Mouse (Mus musculus) liver, adult 2 months (tissue): ENCODE results near the gene Srms. TPM values are rescaled to one million over a fixed set of nuclear protein-coding genes. Genes with fewer than 3 reads are reported as not detected.

ENCODE experiments used
- DNase-seq: peaks from one replicate; pipeline ENCODE4 v3.0.0-alpha.2; 2011; ENCODE audit warnings: low read depth, low spot score; ENCODE audit errors: extremely low read depth
- H3K27ac ChIP-seq: fragments of 200-500 bp; replicated peaks from 2 replicates; pipeline ENCODE4 v1.5.1; 2012; ENCODE audit warnings: low read depth, mild to moderate bottlenecking, control low read depth, inconsistent platforms, low read length; ENCODE audit not compliant: insufficient read depth
- H3K27me3 ChIP-seq: fragments of 200-500 bp; 2 replicates; pipeline ENCODE4 v1.6.1; 2012; ENCODE audit warnings: mild to moderate bottlenecking, moderate library complexity, low read length, inconsistent platforms; ENCODE audit not compliant: control insufficient read depth, insufficient read depth
- H3K36me3 ChIP-seq: fragments of 200-500 bp; 2 replicates; pipeline ENCODE4 v1.6.1; 2012; ENCODE audit warnings: low read length, inconsistent platforms; ENCODE audit not compliant: control insufficient read depth, insufficient read depth
- H3K4me1 ChIP-seq: fragments of 200-500 bp; 2 replicates; pipeline ENCODE4 v1.6.1; 2011; ENCODE audit warnings: low read length; ENCODE audit not compliant: control insufficient read depth, insufficient read depth
- H3K4me3 ChIP-seq: fragments of 200-500 bp; 2 replicates; pipeline ENCODE4 v1.5.1; 2011; ENCODE audit warnings: low read depth, mild to moderate bottlenecking, control low read depth, low read length, moderate library complexity; ENCODE audit not compliant: insufficient read depth
- H3K79me2 ChIP-seq: fragments of 200-500 bp; 2 replicates; pipeline ENCODE4 v1.6.1; 2012; ENCODE audit warnings: inconsistent platforms, mild to moderate bottlenecking, low read length, moderate library complexity; ENCODE audit not compliant: control insufficient read depth, insufficient read depth
- H3K9ac ChIP-seq: fragments of 200-500 bp; 2 replicates; pipeline ENCODE4 v1.6.1; 2012; ENCODE audit warnings: low read depth, mild to moderate bottlenecking, control low read depth, inconsistent platforms, low read length
- CTCF ChIP-seq: fragments of 200-500 bp; IDR thresholded peaks from 2 replicates; pipeline ENCODE4 v1.5.1; 2011; ENCODE audit warnings: low read depth, low read length, control low read depth
- POLR2A ChIP-seq: fragments of 200-500 bp; IDR thresholded peaks from 2 replicates; pipeline ENCODE4 v1.6.1; 2011; ENCODE audit warnings: low read length, control low read depth; ENCODE audit not compliant: insufficient read depth; ENCODE audit errors: extremely low read depth
- WGBS: fragments of 180-500 bp; shearing (Covaris S2); methylation state at CpG from one replicate; pipeline ENCODE4 v1.1.7; 2018; 5-methylcytosine and 5-hydroxymethylcytosine counted together
- polyA plus RNA-seq: library from polyadenylated mRNA; depleted of rRNA; stranded (reverse); fragments of >200 nt; gene quantifications from 2 replicates; pipeline ENCODE4 v1.2.3, GENCODE M21; 2012
- total RNA-seq: library from RNA; depleted of rRNA; stranded (reverse); fragments of >200 nt; gene quantifications from 2 replicates; pipeline ENCODE4 v1.2.3, GENCODE M21; 2014

Gene Srms
- total and polyA plus RNA-seq, 2 experiments, result 0.28 to 1.7 TPM

DNA sequence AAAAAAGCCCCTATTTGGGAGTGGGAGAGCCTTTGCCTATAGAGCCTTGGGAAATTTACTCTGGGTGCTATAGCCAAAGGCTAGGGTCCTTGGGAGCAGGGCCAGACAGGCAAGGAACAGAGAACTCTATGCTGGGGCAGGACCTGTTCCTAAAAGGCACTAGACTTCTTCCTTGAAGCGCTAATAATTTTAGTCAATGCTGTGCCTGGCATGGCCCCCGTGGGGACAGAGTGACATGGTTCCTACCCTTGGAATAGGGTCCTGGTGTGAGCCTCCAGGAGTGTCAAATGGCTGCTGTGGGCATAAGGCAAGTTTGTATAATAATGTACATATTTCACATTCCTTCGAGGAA lies 29.3 kb upstream of the Srms start:
- Histone ChIP-seq H3K4me1 (peaks cover 36% of the 10 kb centered on the region), H3K36me3 (peaks cover 11% of the 10 kb centered on the region), H3K27ac (peak overlapping the region; percentile 65), H3K79me2 (peaks cover 35% of the 10 kb centered on the region), H3K9ac (peak overlapping the region; percentile 60; the same call in 1 of the 2 replicates), H3K4me3 (no peak overlapping the region), H3K27me3 (no peaks in the 10 kb centered on the region)
- TF ChIP-seq POLR2A (no peak), CTCF (no peak)
- DNase-seq, result no peak
- 55% methylated on average over 3 of the region's 3 CpGs for WGBS

DNA sequence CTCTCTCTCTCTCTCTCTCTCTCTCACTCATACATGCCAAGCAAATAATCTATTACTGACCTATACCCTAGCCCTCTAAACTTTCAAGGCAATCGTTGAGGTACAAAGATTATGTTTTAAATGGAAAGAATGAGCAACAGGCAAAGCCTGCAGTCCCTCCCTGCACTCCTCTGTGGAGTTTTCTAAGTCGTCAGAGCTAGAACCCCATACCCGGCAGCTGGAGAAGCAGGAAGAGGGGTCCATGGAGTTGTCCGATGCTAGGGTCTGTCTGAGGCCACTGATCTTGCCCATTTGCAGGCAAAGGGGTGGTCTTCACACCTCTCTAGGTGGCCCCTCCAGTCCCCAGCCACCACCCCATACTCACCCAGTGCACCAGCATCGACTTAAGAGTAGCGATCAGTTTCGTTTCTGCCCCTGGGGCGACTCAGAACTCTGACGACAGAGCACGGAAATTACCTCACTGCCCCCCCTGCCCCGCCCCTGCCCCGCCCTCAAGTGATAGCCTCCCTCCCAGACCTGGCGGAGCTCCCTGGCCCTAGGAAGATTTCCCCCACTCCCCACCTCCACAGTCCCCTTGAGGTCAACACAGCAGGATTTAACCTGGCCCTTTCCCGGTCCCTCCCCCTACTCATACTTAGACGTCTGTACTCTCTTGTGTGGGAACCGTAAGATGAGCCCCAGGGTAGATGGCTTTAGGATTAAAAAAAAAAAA lies 28.8 kb upstream of the Srms start, which contains the start of gene Helz2:
Gene Helz2, minus strand, starts transcription at position 426 of the 712 bp plus-strand sequence.
- WGBS, result under 1% methylated on average over 16 of the region's 16 CpGs
- peaks cover 36% of the 10 kb centered on the region for H3K4me1 ChIP-seq
- peak; percentile 77 for DNase-seq

DNA sequence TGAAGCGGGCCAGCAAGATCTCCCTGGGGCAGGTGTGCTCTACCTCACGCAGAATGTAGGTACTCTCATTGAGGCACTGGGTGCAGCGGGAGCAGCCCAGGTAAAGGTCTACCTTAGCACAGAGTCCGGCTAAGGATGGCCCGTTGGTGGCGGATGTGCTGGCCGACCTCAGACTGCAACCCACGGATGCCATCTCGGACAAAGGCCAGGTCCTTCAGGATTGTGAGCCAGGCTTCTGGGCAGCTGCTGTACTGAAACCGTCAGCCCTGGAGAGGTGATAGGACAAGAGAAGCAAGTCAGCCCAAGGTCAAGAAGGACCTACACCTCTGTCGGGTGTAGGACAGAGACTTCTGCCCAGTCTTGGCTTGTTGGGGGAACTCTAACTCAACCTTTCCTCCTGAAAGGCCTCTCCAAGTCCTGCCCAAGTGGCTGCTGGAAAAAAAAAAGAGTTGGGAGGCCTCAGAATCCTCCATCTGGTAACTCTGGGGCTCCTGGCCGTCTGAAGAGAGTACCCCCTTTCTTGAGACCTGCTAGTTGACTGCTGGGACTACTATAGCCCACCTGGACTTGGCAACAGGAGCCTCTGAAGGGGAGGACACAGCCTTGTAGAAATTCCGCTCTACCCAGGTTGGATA lies 27.9 kb upstream of the Srms start:
- Histone ChIP-seq H3K27ac (peak overlapping the region; percentile 98), H3K27me3 (no peaks in the 10 kb centered on the region), H3K4me3 (peak overlapping the region; percentile 79), H3K9ac (peak overlapping the region; percentile 91), H3K36me3 (peaks cover 19% of the 10 kb centered on the region), H3K4me1 (peaks cover 36% of the 10 kb centered on the region), H3K79me2 (peaks cover 35% of the 10 kb centered on the region)
- peak; percentile 72 for DNase-seq
- no peak for TF ChIP-seq POLR2A
- no peak for TF ChIP-seq CTCF
- WGBS, result 33% methylated on average over 13 of the region's 13 CpGs

More for the DNA sequence above, 28.8 kb upstream of the Srms start, which contains the start of gene Helz2:
- H3K27me3 ChIP-seq, result no peaks in the 10 kb centered on the region
- H3K27ac ChIP-seq, result peak within 1 kb of the TSS; percentile 98
- peak within 1 kb of the TSS; percentile 91 for H3K9ac ChIP-seq
- no peak for TF ChIP-seq CTCF
- TF ChIP-seq POLR2A, result peak; percentile 79
- peaks cover 13% of the 10 kb centered on the region for H3K36me3 ChIP-seq
- peaks cover 35% of the 10 kb centered on the region for H3K79me2 ChIP-seq
- peak within 1 kb of the TSS; percentile 79 for H3K4me3 ChIP-seq

DNA sequence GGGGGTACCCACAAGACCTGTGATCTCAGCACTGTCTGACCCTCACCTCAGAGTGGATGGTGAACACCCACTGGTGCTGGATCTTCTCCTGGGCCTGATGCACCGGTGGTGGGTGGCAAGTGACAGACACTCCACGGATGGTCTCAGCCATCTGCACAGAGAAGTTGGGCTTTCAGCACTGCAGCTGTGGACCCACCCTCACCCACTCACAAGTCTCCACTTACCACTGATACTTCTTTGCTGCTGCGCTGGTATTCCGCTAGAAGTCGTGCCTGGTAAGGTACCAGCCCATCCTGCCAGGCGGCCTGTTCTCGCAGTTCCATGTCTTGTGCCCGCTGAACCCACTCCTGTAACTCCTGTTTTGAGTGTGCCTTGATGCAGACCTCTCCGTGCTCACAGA lies 26.3 kb upstream of the Srms start:
- no peak overlapping the region for H3K27ac ChIP-seq
- DNase-seq, result no peak
- H3K36me3 ChIP-seq, result peaks cover 28% of the 10 kb centered on the region
- peaks cover 35% of the 10 kb centered on the region for H3K79me2 ChIP-seq
- no peak overlapping the region; the same call in 1 of the 2 replicates for H3K4me3 ChIP-seq
- TF ChIP-seq CTCF, result no peak
- no peak for TF ChIP-seq POLR2A
- H3K27me3 ChIP-seq, result no peaks in the 10 kb centered on the region
- WGBS, result 79% methylated on average over 9 of the region's 9 CpGs
- peak overlapping the region; percentile 13 for H3K9ac ChIP-seq
- peaks cover 32% of the 10 kb centered on the region for H3K4me1 ChIP-seq

DNA sequence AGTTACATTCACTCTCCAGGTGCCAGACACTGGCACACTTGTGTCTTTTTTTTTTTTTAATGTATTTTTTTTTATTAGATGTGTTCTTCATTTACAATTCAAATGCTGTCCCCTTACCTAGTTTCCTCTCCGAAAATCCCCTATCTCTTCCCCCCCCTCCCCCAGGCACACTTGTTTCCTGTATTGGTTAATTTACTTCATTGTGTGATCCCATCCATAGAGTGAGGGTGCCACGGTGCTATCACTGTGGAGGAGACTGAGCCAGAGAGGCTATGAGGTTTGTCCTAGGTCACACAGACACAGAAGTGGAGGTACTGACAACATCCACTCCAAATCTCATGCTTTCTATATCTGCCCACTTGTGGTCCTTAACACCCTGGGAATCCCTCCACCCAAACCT lies 25.9 kb upstream of the Srms start:
- Histone ChIP-seq H3K4me1 (peaks cover 29% of the 10 kb centered on the region), H3K27me3 (no peaks in the 10 kb centered on the region), H3K9ac (no peak overlapping the region), H3K36me3 (peaks cover 31% of the 10 kb centered on the region), H3K79me2 (peaks cover 35% of the 10 kb centered on the region), H3K27ac (no peak overlapping the region), H3K4me3 (no peak overlapping the region)
- TF ChIP-seq CTCF, result no peak
- no peak for TF ChIP-seq POLR2A
- 36% methylated on average over 2 of the region's 2 CpGs for WGBS
- DNase-seq, result no peak
